Mouse (Mus musculus) forebrain, embryonic 13.5 days (tissue): ENCODE data around the gene St8sia6. TPM values are rescaled to one million over a fixed set of nuclear protein-coding genes. Genes with fewer than 3 reads are reported as not detected.

Experiments used
- polyA plus RNA-seq: library from polyadenylated mRNA; unstranded; fragments of >200 nt; fragmentation: Nextera tagmentation; extraction: Ambion mirVana; gene quantifications from 2 replicates; pipeline ENCODE4 v1.2.1, GENCODE M21; 2015

Gene St8sia6
- polyA plus RNA-seq, 1 experiment from 2014 or later, result 0.21 TPM

Other genes with a start within 250 kb of the St8sia6 start
- 8.6 and 9.7 TPM in 2 replicates for gene Trdmt1, start 249.4 kb downstream of the St8sia6 start, polyA plus RNA-seq
- gene Vim, start 220.1 kb downstream of the St8sia6 start, polyA plus RNA-seq, result 895 and 906 TPM in 2 replicates